Mouse (Mus musculus) brain, embryonic 14.5 days (tissue): ENCODE data around the gene Otog.

Experiments used
- CTCF ChIP-seq: fragments of 200-500 bp; IDR thresholded peaks from 2 replicates; pipeline ENCODE4 v1.5.1; 2012; ENCODE audit warnings: inconsistent platforms, mild to moderate bottlenecking, moderate library complexity, borderline replicate concordance; ENCODE audit not compliant: insufficient read depth, insufficient read length; ENCODE audit errors: extremely low read depth
- POLR2A ChIP-seq: fragments of 200-500 bp; IDR thresholded peaks from 2 replicates; pipeline ENCODE4 v1.6.1; 2012; ENCODE audit warnings: mild to moderate bottlenecking, inconsistent platforms, borderline replicate concordance; ENCODE audit not compliant: poor library complexity, insufficient read depth, insufficient read length, severe bottlenecking; ENCODE audit errors: extremely low read depth

- TF ChIP-seq CTCF = no peak
- no peak for TF ChIP-seq POLR2A
Measured at GRCm38 (mm10) chr7:46276156-46276555, 35.4 kb downstream of the Otog start.
